Mouse (Mus musculus) CH12.LX (cell line): Measurements from ENCODE around the gene Tmod3. TPM values are rescaled to one million over a fixed set of nuclear protein-coding genes. Genes with fewer than 3 reads are reported as not detected.

Source experiments
- DNase-seq: peaks from one replicate; pipeline ENCODE4 v3.0.0-alpha.2; 2013; ENCODE audit errors: extremely low read depth
- H3K27ac ChIP-seq: 2 replicates; pipeline ENCODE4 v1.5.1; 2012; ENCODE audit warnings: low read depth, mild to moderate bottlenecking, control low read depth, moderate library complexity; ENCODE audit not compliant: insufficient read depth
- H3K27me3 ChIP-seq: replicated peaks from 2 replicates; pipeline ENCODE3; 2012; ENCODE audit warnings: inconsistent platforms
- H3K36me3 ChIP-seq, 2 experiments: replicated peaks in 1 of 2; 2 replicates each; pipeline versions ENCODE3 to v1.6.1; 2012; ENCODE audit warnings: inconsistent platforms in 1 of 2, low read length in 1 of 2, mild to moderate bottlenecking in 1 of 2, mixed read lengths in 1 of 2, moderate library complexity in 1 of 2; ENCODE audit not compliant: control insufficient read depth in 1 of 2, insufficient read depth in 1 of 2
- H3K4me1 ChIP-seq, 2 experiments: 2 replicates each; pipeline ENCODE4 v1.6.1; 2012; ENCODE audit warnings: inconsistent platforms in 1 of 2, moderate library complexity in 1 of 2; ENCODE audit not compliant: insufficient read depth in 2 of 2, control insufficient read depth in 1 of 2
- H3K4me2 ChIP-seq: 2 replicates; pipeline ENCODE4 v1.6.1; 2012; ENCODE audit warnings: low read depth, mild to moderate bottlenecking, control low read depth; ENCODE audit not compliant: poor library complexity, insufficient read depth, severe bottlenecking
- H3K4me3 ChIP-seq, 3 experiments: fragments of 150-350 bp in 1 of 3; sonication (generic) in 1 of 3; replicated peaks in 1 of 3; 2 replicates each; pipeline versions ENCODE3 to v1.5.1; 2011 to 2012; ENCODE audit warnings: low read depth in 2 of 3, low read length in 2 of 3, mild to moderate bottlenecking in 2 of 3, moderate library complexity in 2 of 3, control low read depth in 1 of 3, improper control_type of control experiment in 1 of 3, inconsistent platforms in 1 of 3, mixed read lengths in 1 of 3; ENCODE audit not compliant: poor library complexity in 1 of 3
- H3K79me2 ChIP-seq: replicated peaks from 2 replicates; pipeline ENCODE4 v1.6.1; 2012; ENCODE audit warnings: mild to moderate bottlenecking, moderate library complexity; ENCODE audit not compliant: control insufficient read depth, poor library complexity, insufficient read depth, severe bottlenecking; ENCODE audit errors: extremely low read depth
- H3K9ac ChIP-seq: 2 replicates; pipeline ENCODE4 v1.6.1; 2012; ENCODE audit warnings: low read depth, mild to moderate bottlenecking, control low read depth, moderate library complexity; ENCODE audit not compliant: insufficient read depth
- H3K9me3 ChIP-seq: replicated peaks from 2 replicates; pipeline ENCODE3; 2012; ENCODE audit warnings: low read length, inconsistent platforms, mixed read lengths
- E2F4 ChIP-seq: IDR thresholded peaks from 2 replicates; pipeline ENCODE4 v1.6.1; 2011; ENCODE audit warnings: low read depth, low read length, improper control_type of control experiment; ENCODE audit not compliant: insufficient replicate concordance
- ETS1 ChIP-seq: conservative IDR thresholded peaks from 2 replicates; pipeline ENCODE4 v1.6.1; 2012; ENCODE audit warnings: low read depth, mild to moderate bottlenecking, inconsistent platforms, low read length, improper control_type of control experiment, moderate library complexity
- HCFC1 ChIP-seq: IDR thresholded peaks from 2 replicates; pipeline ENCODE4 v1.6.1; 2012; ENCODE audit warnings: low read depth, mild to moderate bottlenecking, inconsistent platforms, low read length, improper control_type of control experiment
- MAX ChIP-seq: IDR thresholded peaks from 2 replicates; pipeline ENCODE4 v1.6.1; 2011; ENCODE audit warnings: low read length, improper control_type of control experiment
- MAZ ChIP-seq: IDR thresholded peaks from 2 replicates; pipeline ENCODE4 v1.6.1; 2012; ENCODE audit warnings: low read depth, mild to moderate bottlenecking, inconsistent platforms, low read length, improper control_type of control experiment, moderate library complexity
- MYC ChIP-seq: IDR thresholded peaks from 2 replicates; pipeline ENCODE4 v1.6.1; 2011; ENCODE audit warnings: low read depth, mild to moderate bottlenecking, improper control_type of control experiment, low read length
- NRF1 ChIP-seq: IDR thresholded peaks from 2 replicates; pipeline ENCODE4 v1.6.1; 2014; ENCODE audit warnings: low read depth, mild to moderate bottlenecking, inconsistent platforms, low read length, improper control_type of control experiment, moderate library complexity
- PAX5 ChIP-seq: IDR thresholded peaks from 2 replicates; pipeline ENCODE4 v1.6.1; 2012; ENCODE audit warnings: low read length, inconsistent platforms, mixed read lengths
- POLR2AphosphoS2 ChIP-seq: IDR thresholded peaks from 2 replicates; pipeline ENCODE4 v1.6.1; 2011; ENCODE audit warnings: low read depth, low read length, improper control_type of control experiment
- RCOR1 ChIP-seq: conservative IDR thresholded peaks from 2 replicates; pipeline ENCODE4 v1.6.1; 2012; ENCODE audit warnings: low read depth, mild to moderate bottlenecking, inconsistent platforms, low read length, improper control_type of control experiment
- TCF12 ChIP-seq: IDR thresholded peaks from 2 replicates; pipeline ENCODE4 v1.6.1; 2014; ENCODE audit warnings: low read depth, mild to moderate bottlenecking, inconsistent platforms, low read length, improper control_type of control experiment
- USF2 ChIP-seq: conservative IDR thresholded peaks from 2 replicates; pipeline ENCODE4 v1.6.1; 2011; ENCODE audit warnings: low read depth, low read length, improper control_type of control experiment
- ZNF384 ChIP-seq: IDR thresholded peaks from 2 replicates; pipeline ENCODE4 v1.6.1; 2012; ENCODE audit warnings: low read depth, low read length, improper control_type of control experiment, inconsistent platforms
- dilution Hi-C: fragments of 300-500 bp; cut with MboI; formaldehyde crosslinking; loops from 2 replicates; pipeline ENCODE4 v1.14.3; 2020; ENCODE audit warnings: low sequenced_read_pairs; ENCODE audit not compliant: extremely low pct_unique_long_range_greater_than_20kb, extremely low pct_ligation_motif_present
- in situ Hi-C: fragments of 300-500 bp; cut with MboI; formaldehyde crosslinking; loops from 3 replicates; pipeline ENCODE4 v1.14.3; 2019; ENCODE audit warnings: low sequenced_read_pairs, low pct_ligation_motif_present, low pct_unique_long_range_greater_than_20kb, mixed read lengths
- polyA plus RNA-seq: library from polyadenylated mRNA; unstranded; fragments of >175 nt; gene quantifications from 2 replicates; pipeline ENCODE4 v1.2.1, GENCODE M21; 2012; ENCODE audit warnings: low read depth; ENCODE audit not compliant: insufficient read length
- total RNA-seq, 2 experiments: library from RNA; depleted of rRNA; stranded (reverse); fragments of 300-350 nt in 1 of 2; fragments of >200 nt in 1 of 2; gene quantifications; 2 replicates each; pipeline ENCODE4 v1.2.3; 2012 to 2014

The Tmod3 gene
- total and polyA plus RNA-seq, 3 experiments: 40.5 to 71.0 (median 52.0) TPM

GRCm38 (mm10) chr9:75448021-75448420 is 111.4 kb downstream of the Tmod3 start:
- peaks cover 9% of the 10 kb centered on the region for H3K9me3 ChIP-seq
- TF ChIP-seq RCOR1: no peak
- TF ChIP-seq NRF1: no peak
- TF ChIP-seq POLR2AphosphoS2: no peak
- TF ChIP-seq MAZ: no peak
- no peak for TF ChIP-seq USF2
- no peak for TF ChIP-seq ZNF384
- TF ChIP-seq PAX5: no peak
- no peak for TF ChIP-seq TCF12
- TF ChIP-seq MAX: no peak
- no peak for TF ChIP-seq MYC
- no peak for TF ChIP-seq HCFC1
- no peak for TF ChIP-seq E2F4
- no peak for TF ChIP-seq ETS1
- H3K9ac ChIP-seq: no peak overlapping the region
- H3K4me1 ChIP-seq: peaks cover 3 to 28% of the 10 kb centered on the region in 2 experiments
- DNase-seq: no peak
- peaks cover 66 to 79% of the 10 kb centered on the region in 2 experiments for H3K36me3 ChIP-seq
- in situ Hi-C loops: no loop called here
- no peaks in the 10 kb centered on the region for H3K27me3 ChIP-seq
- no peak overlapping the region for H3K4me3 ChIP-seq
- H3K79me2 ChIP-seq: peaks cover 26% of the 10 kb centered on the region
- no peak overlapping the region for H3K27ac ChIP-seq
- H3K4me2 ChIP-seq: no peak overlapping the region
- dilution Hi-C loops: no loop called here

Other genes starting within 250 kb of the Tmod3 start
- gene Bcl2l10, start 211.9 kb downstream of the Tmod3 start, total RNA-seq (2012; rRNA removed): not detected in 2 replicates
- not detected in 2 replicates for gene Bcl2l10, start 211.9 kb downstream of the Tmod3 start, total RNA-seq (2014; rRNA removed)
- not detected in 2 replicates for gene Bcl2l10, start 211.9 kb downstream of the Tmod3 start, polyA plus RNA-seq
- gene Mapk6, start 149.7 kb downstream of the Tmod3 start, total RNA-seq (2012; rRNA removed): 34.2 and 41.0 TPM in 2 replicates
- gene Mapk6, start 149.7 kb downstream of the Tmod3 start, total RNA-seq (2014; rRNA removed): 20.9 and 23.3 TPM in 2 replicates
- 53.5 and 62.2 TPM in 2 replicates for gene Mapk6, start 149.7 kb downstream of the Tmod3 start, polyA plus RNA-seq
- 49.9 and 59.7 TPM in 2 replicates for gene Leo1, start 118.1 kb downstream of the Tmod3 start, total RNA-seq (2012; rRNA removed)
- 43.1 and 46.7 TPM in 2 replicates for gene Leo1, start 118.1 kb downstream of the Tmod3 start, total RNA-seq (2014; rRNA removed)
- 60.7 and 73.4 TPM in 2 replicates for gene Leo1, start 118.1 kb downstream of the Tmod3 start, polyA plus RNA-seq
- 1.6 and 1.7 TPM in 2 replicates for gene Tmod2, start 51.7 kb upstream of the Tmod3 start, total RNA-seq (2012; rRNA removed)
- 0.08 and 0.16 TPM in 2 replicates for gene Tmod2, start 51.7 kb upstream of the Tmod3 start, total RNA-seq (2014; rRNA removed)
- gene Tmod2, start 51.7 kb upstream of the Tmod3 start, polyA plus RNA-seq: 0.10 and 0.17 TPM in 2 replicates
- 16.2 and 18.6 TPM in 2 replicates for gene Lysmd2, start 66.1 kb upstream of the Tmod3 start, total RNA-seq (2012; rRNA removed)
- gene Lysmd2, start 66.1 kb upstream of the Tmod3 start, total RNA-seq (2014; rRNA removed): 14.2 and 18.1 TPM in 2 replicates
- 10.4 and 11.7 TPM in 2 replicates for gene Lysmd2, start 66.1 kb upstream of the Tmod3 start, polyA plus RNA-seq
- gene Scg3, start 124.4 kb upstream of the Tmod3 start, total RNA-seq (2012; rRNA removed): not detected in 2 replicates
- gene Scg3, start 124.4 kb upstream of the Tmod3 start, total RNA-seq (2014; rRNA removed): not detected in 2 replicates
- gene Scg3, start 124.4 kb upstream of the Tmod3 start, polyA plus RNA-seq: not detected in 2 replicates
- gene Bmp5, start 215.7 kb upstream of the Tmod3 start, total RNA-seq (2012; rRNA removed): not detected in 2 replicates
- not detected in 2 replicates for gene Bmp5, start 215.7 kb upstream of the Tmod3 start, total RNA-seq (2014; rRNA removed)
- not detected in 2 replicates for gene Bmp5, start 215.7 kb upstream of the Tmod3 start, polyA plus RNA-seq